Mouse (Mus musculus) hindbrain, embryonic 11.5 days (tissue): ENCODE results near the gene Rxfp1. TPM values are rescaled to one million over a fixed set of nuclear protein-coding genes. Genes with fewer than 3 reads are reported as not detected.

Source experiments
- ATAC-seq: fragments of 200-750 bp; cut with Nextera tagmentation; 2 replicates; pipeline ENCODE4 v1.8.0; 2017; ENCODE audit warnings: mild to moderate bottlenecking, moderate TSS enrichment, moderate library complexity; ENCODE audit not compliant: low FRiP score
- DNase-seq: peaks from one replicate; pipeline ENCODE4 v3.0.0-alpha.2; 2015; ENCODE audit warnings: low spot score
- H3K27ac ChIP-seq: fragments of 300-500 bp; sonication (generic); 2 replicates; pipeline ENCODE4 v1.5.1; 2014; ENCODE audit warnings: mild to moderate bottlenecking, low read depth, low read length
- H3K27me3 ChIP-seq: fragments of 300-500 bp; sonication (generic); 2 replicates; pipeline ENCODE4 v1.6.1; 2014; ENCODE audit warnings: mild to moderate bottlenecking, low read length, moderate library complexity, mixed read lengths; ENCODE audit not compliant: control insufficient read depth, insufficient read depth
- H3K36me3 ChIP-seq: fragments of 300-500 bp; sonication (generic); 2 replicates; pipeline ENCODE4 v1.6.1; 2014; ENCODE audit warnings: mild to moderate bottlenecking, low read length, moderate library complexity, mixed read lengths; ENCODE audit not compliant: control insufficient read depth, insufficient read depth
- H3K4me1 ChIP-seq: fragments of 300-500 bp; sonication (generic); replicated peaks from 2 replicates; pipeline ENCODE4 v1.6.1; 2014; ENCODE audit warnings: low read length, mixed read lengths; ENCODE audit not compliant: control insufficient read depth, insufficient read depth
- H3K4me2 ChIP-seq: fragments of 300-500 bp; sonication (generic); replicated peaks from 2 replicates; pipeline ENCODE4 v1.6.1; 2014; ENCODE audit warnings: mild to moderate bottlenecking, low read depth, low read length
- H3K4me3 ChIP-seq: fragments of 300-500 bp; sonication (generic); 2 replicates; pipeline ENCODE4 v1.5.1; 2014; ENCODE audit warnings: low read depth, low read length
- H3K9ac ChIP-seq: fragments of 300-500 bp; sonication (generic); 2 replicates; pipeline ENCODE4 v1.6.1; 2014; ENCODE audit warnings: low read depth, low read length
- H3K9me3 ChIP-seq: fragments of 300-500 bp; sonication (generic); 2 replicates; pipeline ENCODE4 v1.6.1; 2016; ENCODE audit warnings: low read length; ENCODE audit not compliant: control insufficient read depth
- WGBS: fragments of 180-500 bp; shearing (Covaris S2); extraction: QIAGEN DNeasy Blood & Tissue Kit; methylation state at CpG from one replicate; pipeline ENCODE4 v1.1.7; 2014; 5-methylcytosine and 5-hydroxymethylcytosine counted together
- polyA plus RNA-seq: library from polyadenylated mRNA; unstranded; fragments of >200 nt; fragmentation: Nextera tagmentation; extraction: Ambion mirVana; gene quantifications from 2 replicates; pipeline ENCODE4 v1.2.1, GENCODE M21; 2014

The Rxfp1 gene
- polyA plus RNA-seq, 1 experiment from 2014 or later = not detected

GRCm38 (mm10) chr3:79629416-79629730 is 108.3 kb downstream of the Rxfp1 start, which contains the start of gene Etfdh:
TSS of gene Etfdh (minus strand) at chr3:79629500.
- Histone ChIP-seq H3K4me2 (peak within 1 kb of the TSS; percentile 70), H3K9me3 (no peaks in the 10 kb centered on the region), H3K9ac (peak within 1 kb of the TSS; percentile 83), H3K36me3 (peaks cover 9% of the 10 kb centered on the region), H3K27ac (peak within 1 kb of the TSS; percentile 45), H3K27me3 (no peaks in the 10 kb centered on the region), H3K4me1 (no peaks in the 10 kb centered on the region), H3K4me3 (peak within 1 kb of the TSS; percentile 66)
- peak; percentile 66 for DNase-seq
- ATAC-seq = peak; percentile 44; the same call in 1 of the 2 replicates
- WGBS = under 1% methylated on average over 11 of the region's 11 CpGs

- H3K27ac ChIP-seq = peak within 1 kb of the TSS; percentile 45
- no peaks in the 10 kb centered on the region for H3K9me3 ChIP-seq
- ATAC-seq (peak; percentile 99), DNase-seq (peak; percentile 99)
- no peaks in the 10 kb centered on the region for H3K27me3 ChIP-seq
- peak within 1 kb of the TSS; percentile 66 for H3K4me3 ChIP-seq
- H3K4me2 ChIP-seq = peak within 1 kb of the TSS; percentile 70
- under 1% methylated on average over 59 of the region's 60 CpGs for WGBS
- H3K4me1 ChIP-seq = no peaks in the 10 kb centered on the region
- peak within 1 kb of the TSS; percentile 83 for H3K9ac ChIP-seq
- peaks cover 9% of the 10 kb centered on the region for H3K36me3 ChIP-seq
Observed at GRCm38 (mm10) chr3:79628561-79629415, 108.9 kb downstream of the Rxfp1 start, which contains the start of gene 4930579G24Rik. TSS of gene 4930579G24Rik (plus strand) at chr3:79629079.

- peak overlapping the region; percentile 63 for H3K4me3 ChIP-seq
- no peaks in the 10 kb centered on the region for H3K9me3 ChIP-seq
- H3K4me2 ChIP-seq = peak overlapping the region; percentile 70
- H3K4me1 ChIP-seq = no peaks in the 10 kb centered on the region
- H3K27ac ChIP-seq = peak overlapping the region; percentile 37; the same call in 1 of the 2 replicates
- DNase-seq (no peak), ATAC-seq (no peak)
- 2% methylated on average over 9 of the region's 9 CpGs for WGBS
- no peaks in the 10 kb centered on the region for H3K27me3 ChIP-seq
- peaks cover 7% of the 10 kb centered on the region for H3K36me3 ChIP-seq
- peak overlapping the region; percentile 28; the same call in 1 of the 2 replicates for H3K9ac ChIP-seq
Observed at GRCm38 (mm10) chr3:79628182-79628560, 109.5 kb downstream of the Rxfp1 start.

DNA sequence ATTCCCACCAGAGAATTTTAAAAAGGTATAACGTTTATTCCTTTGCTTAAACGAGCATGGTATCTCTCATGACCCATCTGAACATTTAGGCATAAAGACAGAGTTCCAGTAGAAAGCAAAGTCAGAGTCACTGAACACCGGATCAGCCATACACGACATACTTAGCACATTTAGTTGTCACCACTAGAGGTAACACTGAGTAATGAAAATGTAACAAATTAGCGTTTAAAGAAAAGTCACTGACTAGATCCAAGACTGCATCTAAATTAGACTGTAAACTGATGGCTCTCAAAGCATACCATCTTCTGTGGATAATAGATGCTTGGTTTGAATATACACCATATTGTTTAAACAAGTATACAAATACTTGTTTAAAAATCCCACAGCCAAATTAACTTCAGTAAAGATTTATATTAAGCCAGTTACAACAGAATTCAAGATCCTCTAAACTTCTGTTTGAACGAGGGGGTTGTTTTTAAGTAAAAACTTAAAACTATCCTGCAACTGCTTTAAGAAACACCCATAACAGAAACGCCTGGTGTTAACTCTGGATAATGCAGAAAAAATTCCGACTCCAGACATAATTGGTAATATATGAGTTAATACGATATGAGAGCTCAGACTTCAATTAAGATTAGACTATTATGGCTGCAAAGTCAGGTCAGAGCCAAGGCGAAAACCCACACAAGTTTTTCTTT is 110.0 kb downstream of the Rxfp1 start:
- Histone ChIP-seq H3K9ac (peak overlapping the region; percentile 28; the same call in 1 of the 2 replicates), H3K36me3 (peaks cover 6% of the 10 kb centered on the region), H3K4me1 (no peaks in the 10 kb centered on the region), H3K9me3 (no peaks in the 10 kb centered on the region), H3K4me2 (peak overlapping the region; percentile 70), H3K27me3 (no peaks in the 10 kb centered on the region), H3K4me3 (peak overlapping the region; percentile 63), H3K27ac (no peak overlapping the region)
- 36% methylated on average over 10 of the region's 10 CpGs for WGBS
- no peak for ATAC-seq
- DNase-seq = no peak

GRCm38 (mm10) chr3:79609886-79610285 is 127.8 kb downstream of the Rxfp1 start:
- no peak overlapping the region for H3K9ac ChIP-seq
- H3K9me3 ChIP-seq = no peaks in the 10 kb centered on the region
- H3K27ac ChIP-seq = no peak overlapping the region
- ATAC-seq = no peak
- peaks cover 9% of the 10 kb centered on the region for H3K36me3 ChIP-seq
- no peaks in the 10 kb centered on the region for H3K27me3 ChIP-seq
- no peak overlapping the region for H3K4me2 ChIP-seq
- DNase-seq = no peak
- WGBS = 97% methylated on average over 2 of the region's 2 CpGs
- no peaks in the 10 kb centered on the region for H3K4me1 ChIP-seq
- H3K4me3 ChIP-seq = no peak overlapping the region

- no peaks in the 10 kb centered on the region for H3K9me3 ChIP-seq
- H3K36me3 ChIP-seq = peaks cover 6% of the 10 kb centered on the region; the same call in 1 of the 2 replicates
- ATAC-seq (no peak), DNase-seq (no peak)
- H3K4me3 ChIP-seq = no peak overlapping the region
- no peak overlapping the region for H3K27ac ChIP-seq
- H3K4me2 ChIP-seq = no peak overlapping the region
- no peak overlapping the region for H3K9ac ChIP-seq
- H3K4me1 ChIP-seq = no peaks in the 10 kb centered on the region
- WGBS = 92% methylated on average over 7 of the region's 7 CpGs
- H3K27me3 ChIP-seq = no peaks in the 10 kb centered on the region
Observed at GRCm38 (mm10) chr3:79595468-79595867, 142.2 kb downstream of the Rxfp1 start.

DNA sequence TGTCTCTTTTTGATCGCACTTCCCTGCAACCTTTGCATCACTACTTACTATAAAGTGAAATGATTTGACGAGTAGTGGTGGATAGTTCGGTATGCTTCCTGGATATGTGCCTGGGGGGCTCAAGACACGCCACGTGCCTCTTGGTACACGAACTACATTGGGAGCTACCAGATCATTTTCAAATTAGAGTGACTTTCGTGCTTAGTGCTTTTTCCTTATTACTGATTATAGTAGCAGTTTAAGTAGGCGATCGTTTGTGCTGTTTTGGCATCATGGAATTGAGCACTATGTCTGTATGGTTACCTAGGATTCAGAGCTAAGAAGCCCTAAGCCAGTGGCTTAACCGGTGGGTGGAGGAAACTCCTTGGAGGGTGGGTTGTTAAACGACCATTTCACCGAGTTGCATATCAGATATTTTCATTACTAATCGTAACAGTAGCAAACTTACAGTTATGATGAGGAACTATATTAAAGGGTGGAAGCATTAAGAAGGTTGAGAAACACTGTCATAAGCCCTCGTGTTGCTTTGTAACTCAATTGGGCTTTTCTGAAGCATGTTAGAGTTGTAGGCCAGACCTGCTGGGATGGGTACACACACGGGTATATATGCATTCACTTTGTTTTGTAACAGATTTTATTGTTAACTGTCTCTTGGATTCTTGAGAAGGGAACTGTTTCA is 145.7 kb downstream of the Rxfp1 start:
- 8% methylated on average over 15 of the region's 15 CpGs for WGBS
- Histone ChIP-seq H3K27ac (no peak overlapping the region), H3K4me2 (peak overlapping the region; percentile 60), H3K36me3 (peaks cover 6% of the 10 kb centered on the region; the same call in 1 of the 2 replicates), H3K9ac (peak overlapping the region; percentile 92), H3K4me1 (no peaks in the 10 kb centered on the region), H3K9me3 (no peaks in the 10 kb centered on the region), H3K4me3 (peak overlapping the region; percentile 82), H3K27me3 (no peaks in the 10 kb centered on the region)
- DNase-seq (no peak), ATAC-seq (peak; percentile 5; the same call in 1 of the 2 replicates)
